Mouse (Mus musculus) liver, adult 2 months (tissue): ENCODE measurements around the gene Isg15.

Experiments
- CTCF ChIP-seq: fragments of 200-500 bp; IDR thresholded peaks from 2 replicates; pipeline ENCODE4 v1.5.1; 2011; ENCODE audit warnings: low read depth, low read length, control low read depth
- POLR2A ChIP-seq: fragments of 200-500 bp; IDR thresholded peaks from 2 replicates; pipeline ENCODE4 v1.6.1; 2011; ENCODE audit warnings: low read length, control low read depth; ENCODE audit not compliant: insufficient read depth; ENCODE audit errors: extremely low read depth

DNA sequence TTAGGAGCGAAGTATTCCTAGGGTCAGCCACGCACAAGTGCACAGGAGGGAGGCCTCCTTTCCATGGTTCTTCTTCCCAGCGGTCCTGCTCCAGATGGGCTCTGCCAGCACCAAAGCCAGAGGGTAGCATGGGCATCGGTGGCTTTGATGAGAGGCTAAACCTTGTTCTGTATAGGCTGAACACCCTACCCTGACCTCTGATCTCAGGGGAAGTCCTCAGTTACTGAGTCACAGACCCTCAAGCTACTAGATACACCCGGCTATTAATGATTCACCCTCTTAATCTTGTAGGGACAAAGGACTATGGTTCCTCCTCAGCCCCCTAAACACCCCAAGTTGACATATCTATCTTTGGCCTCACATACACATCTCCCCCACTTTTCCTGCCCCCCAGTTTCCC lies 6.7 kb downstream of the Isg15 start:
- TF ChIP-seq POLR2A (no peak), CTCF (no peak)
